Mouse (Mus musculus) Muller cell, postnatal 12 days (primary cell): ENCODE data around the gene Dpp6.

Experiments
- DNase-seq: peaks from one replicate; pipeline ENCODE4 v3.0.0-alpha.2; 2015; ENCODE audit errors: inconsistent ontology term

The Dpp6 gene

DNA sequence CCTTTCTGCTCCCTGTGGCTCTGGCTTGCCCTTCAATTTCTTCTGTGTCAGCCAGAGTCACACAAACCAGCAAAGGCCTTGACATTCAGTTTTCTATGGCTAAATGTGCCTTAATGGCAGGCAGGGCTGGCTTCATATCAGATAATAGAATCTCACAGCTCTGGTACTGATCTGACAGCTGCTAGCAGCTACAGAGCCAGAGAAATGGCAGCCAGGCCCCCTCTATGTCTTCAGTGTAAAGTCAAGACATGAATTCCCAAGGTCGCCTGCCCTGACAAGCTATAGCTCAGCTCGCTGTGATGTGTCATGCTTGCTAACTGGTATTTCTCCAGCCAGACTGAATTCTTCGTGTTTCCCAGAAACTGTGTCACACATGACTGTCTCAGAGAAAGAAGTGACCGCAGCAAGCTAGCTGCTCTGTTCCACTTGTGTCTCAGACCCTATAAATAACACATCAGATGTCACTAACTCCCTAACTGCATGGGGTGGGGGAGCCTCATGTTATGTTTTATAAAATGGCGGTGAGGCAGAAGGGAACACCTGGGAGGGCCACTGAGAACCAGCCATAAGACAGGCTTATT, 915.4 kb downstream of the Dpp6 start:
- DNase-seq, result no peak

DNA sequence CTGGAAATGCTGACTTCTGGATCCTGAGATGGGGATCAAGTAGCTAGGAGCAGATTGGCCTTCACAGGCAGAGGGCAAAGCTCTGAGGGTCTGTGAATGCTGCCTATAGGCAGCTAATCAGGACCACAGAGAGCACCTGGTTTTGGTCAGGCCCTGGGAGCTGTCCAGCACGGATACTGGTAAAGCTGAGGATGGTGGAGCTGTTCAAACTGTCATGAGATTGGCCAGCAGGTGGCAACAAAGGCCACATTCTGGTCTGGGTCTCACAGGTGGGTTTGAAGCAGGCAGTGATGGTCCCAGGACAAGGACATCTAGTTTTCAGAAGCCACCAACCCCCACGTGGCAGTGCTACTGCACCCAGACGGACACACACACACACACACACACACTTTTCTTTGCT, 920.2 kb downstream of the Dpp6 start:
- DNase-seq, result peak; percentile 51

DNA sequence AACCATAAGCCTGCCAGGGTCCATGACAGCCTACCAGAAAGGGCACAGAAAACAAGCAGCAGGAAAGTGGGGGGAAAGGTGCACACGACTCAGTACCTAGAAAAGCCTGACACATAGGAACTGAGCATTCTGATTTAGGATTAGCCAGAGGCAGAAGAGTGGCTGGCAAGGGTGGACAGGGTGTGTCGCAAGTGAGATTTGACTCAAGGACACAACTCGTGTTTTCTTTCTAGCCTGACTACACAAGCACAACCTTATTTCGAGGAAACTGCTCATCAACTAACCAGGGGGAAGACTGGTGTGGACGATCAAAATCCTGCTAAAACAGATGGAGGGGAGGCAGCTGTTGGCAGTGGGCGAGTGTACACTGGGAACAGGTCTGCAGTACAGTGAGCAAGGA, 922.2 kb downstream of the Dpp6 start:
- DNase-seq, result no peak

DNA sequence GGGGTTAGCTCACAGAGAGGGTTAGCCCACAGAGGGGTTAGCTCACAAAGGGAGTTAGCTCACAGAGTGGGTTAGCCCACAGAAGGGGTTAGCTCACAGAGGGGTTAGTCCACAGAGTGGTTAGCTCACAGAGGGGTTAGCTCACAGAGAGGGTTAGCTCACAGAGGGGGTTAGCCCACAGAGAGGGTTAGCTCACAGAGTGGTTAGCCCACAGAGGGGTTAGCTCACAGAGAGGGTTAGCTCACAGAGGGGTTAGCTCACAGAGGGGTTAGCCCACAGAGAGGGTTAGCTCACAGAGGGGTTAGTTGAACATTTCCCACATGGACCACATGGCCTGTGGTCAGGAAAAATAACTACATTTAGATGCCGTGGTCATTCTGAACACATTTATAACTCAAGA, 927.9 kb downstream of the Dpp6 start:
- DNase-seq, result no peak

DNA sequence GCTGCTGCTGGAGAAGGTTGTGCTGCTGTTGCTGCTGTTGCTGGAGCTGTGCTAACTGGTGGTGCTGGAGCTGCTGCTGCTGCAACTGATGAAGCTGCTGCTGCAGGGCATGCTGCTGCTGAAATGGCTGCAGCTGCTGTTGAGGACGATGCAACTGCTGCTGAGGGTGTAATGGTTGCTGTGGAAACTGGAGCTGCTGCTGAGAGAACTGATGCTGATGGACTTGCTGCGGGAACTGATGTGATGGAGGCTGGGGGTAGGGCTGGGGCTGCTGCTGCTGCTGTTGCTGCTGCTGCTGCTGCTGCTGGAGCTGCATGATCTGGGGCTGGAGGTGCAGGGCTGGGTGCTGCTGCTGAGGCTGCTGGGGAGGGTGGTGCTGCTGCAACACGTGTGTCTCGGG, 948.8 kb downstream of the Dpp6 start:
- no peak for DNase-seq

DNA sequence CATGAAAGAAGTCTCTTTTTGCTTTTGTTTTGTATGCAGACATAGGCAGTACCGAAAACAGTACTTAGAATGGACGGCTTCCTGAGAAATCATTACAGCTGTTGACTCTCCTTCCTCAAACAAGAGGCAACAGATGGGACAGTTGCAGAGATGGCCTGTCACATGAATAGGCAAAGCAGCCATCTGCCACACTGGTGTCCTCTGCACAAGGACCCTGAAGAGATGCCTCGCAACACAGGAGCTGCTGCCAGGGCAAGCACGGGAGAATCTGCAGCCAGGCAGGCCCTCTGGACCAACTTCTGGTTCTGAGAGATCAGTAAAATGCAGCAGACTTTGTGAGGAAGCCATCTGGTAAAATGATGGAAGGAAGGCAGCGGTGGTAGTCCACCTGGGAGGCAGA, 950.9 kb downstream of the Dpp6 start:
- no peak for DNase-seq
